Mouse (Mus musculus): ENCODE data around the gene Tbx10. TPM values are rescaled to one million over a fixed set of nuclear protein-coding genes. Genes with fewer than 3 reads are reported as not detected.

The Tbx10 gene
- total RNA-seq, 1 experiment: not detected

DNA sequence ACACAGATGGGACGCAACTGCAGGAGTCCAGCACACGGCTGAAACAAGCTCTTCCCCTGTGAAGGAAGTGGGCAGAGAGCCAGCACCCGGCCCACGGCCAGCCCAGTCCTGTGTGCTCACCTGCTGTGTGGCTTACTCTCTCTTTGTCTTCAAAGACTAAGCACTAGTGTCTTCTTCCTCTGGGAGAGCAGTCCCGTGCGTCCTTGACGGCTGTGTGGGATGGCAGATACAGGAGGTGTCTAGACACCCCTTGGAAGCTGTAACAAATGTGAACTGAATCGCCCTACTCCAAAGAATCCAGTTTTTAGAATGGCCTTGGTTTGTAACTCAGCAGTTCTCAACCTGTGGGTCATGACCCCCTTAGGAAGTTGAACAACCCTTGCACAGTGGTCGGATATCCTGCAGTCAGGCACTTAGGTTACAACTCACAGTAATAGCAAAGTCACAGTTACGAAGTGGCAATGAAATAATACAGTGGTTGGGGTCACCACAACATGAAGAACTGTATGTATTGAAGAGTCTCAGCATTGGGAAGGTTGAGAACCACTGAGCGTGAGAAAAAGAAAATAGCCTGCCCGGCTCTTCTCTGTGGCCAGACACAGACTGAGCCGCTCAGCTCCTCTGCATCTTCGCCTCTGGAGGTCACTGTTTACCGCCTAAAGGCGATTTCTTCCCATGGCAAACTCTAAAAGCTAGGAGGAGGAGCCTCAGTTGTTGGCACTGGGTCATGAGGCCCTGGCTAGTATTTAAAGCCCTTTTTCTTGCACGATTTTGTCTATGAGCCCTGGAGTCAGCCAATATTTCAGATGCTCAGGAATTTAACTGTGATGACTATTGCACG is 26.4 kb downstream of the Tbx10 start:
- Histone ChIP-seq H3K9ac (ENCODE audit: insufficient read depth, low read depth, low read length, poor library complexity, severe bottlenecking) (0 out of 2 replicates have a peak overlapping the region, but pooled peaks have one; percentile 3), H3K4me1 (ENCODE audit: control insufficient read depth in 2 of 2, insufficient read depth in 2 of 2, low read length in 2 of 2, poor library complexity in 1 of 2) (peaks cover 5 to 18% of the 10 kb centered on the region in 2 experiments; a peak in 2 of 4 replicates), H3K27ac (ENCODE audit: insufficient read depth, low read depth, low read length, poor library complexity, severe bottlenecking) (no peak overlapping the region), H3K36me3 (ENCODE audit: control insufficient read depth, insufficient read depth, low read length, poor library complexity, severe bottlenecking) (no peaks in the 10 kb centered on the region), H3K9me3 (ENCODE audit: control insufficient read depth, insufficient read depth, low read depth, low read length) (no peaks in the 10 kb centered on the region), H3K4me3 (ENCODE audit: insufficient read depth in 1 of 2, low read depth in 1 of 2, low read length in 2 of 2, poor library complexity in 1 of 2, severe bottlenecking in 1 of 2) (peak overlapping the region in 1 of 2 experiments; percentile 35; a peak in 1 of 4 replicates)
- DNase-seq (ENCODE audit: low read depth, low spot score): peak; percentile 75
- TF ChIP-seq MAFK (IDR thresholded peaks at IDR 0.05; ENCODE audit: insufficient read depth, low read depth, low read length) (no peak), HCFC1 (IDR thresholded peaks at IDR 0.05; ENCODE audit: borderline replicate concordance, insufficient read depth, low read length) (0 out of 2 replicates have a peak, but pooled peaks have one; percentile 50), CHD2 (IDR thresholded peaks at IDR 0.05; ENCODE audit: low read depth, low read length) (peak; percentile 90), ZNF384 (IDR thresholded peaks at IDR 0.05; ENCODE audit: low read depth, low read length) (no peak), ZC3H11A (IDR thresholded peaks at IDR 0.05; ENCODE audit: borderline replicate concordance, low read depth, low read length) (peak; percentile 89)
- in situ Hi-C loops (cut with MboI; ENCODE audit: low sequenced_read_pairs in 2 of 2, unreplicated experiment in 2 of 2): no loop called here

DNA sequence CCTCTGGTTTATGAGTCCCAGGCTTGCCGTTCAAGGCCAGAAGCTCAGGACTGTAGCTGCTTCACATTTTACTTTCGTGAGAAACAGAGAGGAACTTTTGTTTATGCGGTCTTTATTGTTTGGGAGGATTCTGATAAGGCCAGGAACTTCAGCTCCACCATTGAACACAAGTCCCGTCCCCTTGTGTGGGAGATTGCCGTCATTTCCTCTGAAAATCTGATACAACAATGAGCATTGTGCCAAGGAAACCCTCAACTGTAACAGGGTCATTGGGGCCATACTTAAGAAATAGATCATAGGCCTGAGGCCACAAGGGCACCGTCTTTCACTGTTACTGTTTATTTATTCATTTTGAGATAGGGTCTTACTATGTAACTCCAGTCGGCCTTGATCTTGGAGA is 30.6 kb downstream of the Tbx10 start:
- DNase-seq (ENCODE audit: low read depth, low spot score): no peak
- Histone ChIP-seq H3K4me3 (ENCODE audit: insufficient read depth in 1 of 2, low read depth in 1 of 2, low read length in 2 of 2, poor library complexity in 1 of 2, severe bottlenecking in 1 of 2) (no peak overlapping the region), H3K4me1 (ENCODE audit: control insufficient read depth in 2 of 2, insufficient read depth in 2 of 2, low read length in 2 of 2, poor library complexity in 1 of 2) (peaks cover 5 to 8% of the 10 kb centered on the region in 2 experiments; a peak in 2 of 4 replicates), H3K9ac (ENCODE audit: insufficient read depth, low read depth, low read length, poor library complexity, severe bottlenecking) (no peak overlapping the region), H3K36me3 (ENCODE audit: control insufficient read depth, insufficient read depth, low read length, poor library complexity, severe bottlenecking) (no peaks in the 10 kb centered on the region), H3K9me3 (ENCODE audit: control insufficient read depth, insufficient read depth, low read depth, low read length) (no peaks in the 10 kb centered on the region), H3K27ac (ENCODE audit: insufficient read depth, low read depth, low read length, poor library complexity, severe bottlenecking) (no peak overlapping the region)
- in situ Hi-C loops (cut with MboI; ENCODE audit: low sequenced_read_pairs in 2 of 2, unreplicated experiment in 2 of 2): no loop called here
- TF ChIP-seq ZNF384 (IDR thresholded peaks at IDR 0.05; ENCODE audit: low read depth, low read length) (no peak), HCFC1 (IDR thresholded peaks at IDR 0.05; ENCODE audit: borderline replicate concordance, insufficient read depth, low read length) (no peak), MAFK (IDR thresholded peaks at IDR 0.05; ENCODE audit: insufficient read depth, low read depth, low read length) (no peak), CHD2 (IDR thresholded peaks at IDR 0.05; ENCODE audit: low read depth, low read length) (no peak), ZC3H11A (IDR thresholded peaks at IDR 0.05; ENCODE audit: borderline replicate concordance, low read depth, low read length) (no peak)

DNA sequence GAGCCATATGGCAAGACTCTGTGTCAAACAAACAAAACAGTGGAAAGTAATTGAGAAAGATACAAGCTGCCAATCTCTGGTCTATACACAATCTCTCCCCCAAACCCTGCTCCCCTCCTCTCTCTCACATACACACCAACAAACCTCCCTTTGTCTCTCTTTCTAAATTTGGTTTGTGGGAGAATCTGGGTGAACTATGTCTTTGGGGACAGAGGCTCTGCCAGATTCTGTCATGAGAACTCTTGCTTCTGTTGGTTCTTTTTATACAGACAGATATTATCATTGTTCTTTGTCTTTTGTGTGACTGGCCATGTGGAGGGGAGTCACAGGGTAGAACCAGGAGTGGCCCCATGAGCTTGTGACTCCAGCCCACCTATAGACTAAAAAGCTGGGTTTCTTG is 35.0 kb downstream of the Tbx10 start:
- no peaks in the 10 kb centered on the region for H3K9me3 ChIP-seq (ENCODE audit: control insufficient read depth, insufficient read depth, low read depth, low read length)
- no peak for TF ChIP-seq MAFK (IDR thresholded peaks at IDR 0.05; ENCODE audit: insufficient read depth, low read depth, low read length)
- no peak for TF ChIP-seq HCFC1 (IDR thresholded peaks at IDR 0.05; ENCODE audit: borderline replicate concordance, insufficient read depth, low read length)
- no peak for TF ChIP-seq ZC3H11A (IDR thresholded peaks at IDR 0.05; ENCODE audit: borderline replicate concordance, low read depth, low read length)
- TF ChIP-seq ZNF384 (IDR thresholded peaks at IDR 0.05; ENCODE audit: low read depth, low read length): no peak
- TF ChIP-seq CHD2 (IDR thresholded peaks at IDR 0.05; ENCODE audit: low read depth, low read length): no peak
- no peak for DNase-seq (ENCODE audit: low read depth, low spot score)
- no peak overlapping the region for H3K9ac ChIP-seq (ENCODE audit: insufficient read depth, low read depth, low read length, poor library complexity, severe bottlenecking)
- H3K36me3 ChIP-seq (ENCODE audit: control insufficient read depth, insufficient read depth, low read length, poor library complexity, severe bottlenecking): no peaks in the 10 kb centered on the region
- H3K27ac ChIP-seq (ENCODE audit: insufficient read depth, low read depth, low read length, poor library complexity, severe bottlenecking): no peak overlapping the region
- no peaks in the 10 kb centered on the region; a peak in 1 of 4 replicates for H3K4me1 ChIP-seq (ENCODE audit: control insufficient read depth in 2 of 2, insufficient read depth in 2 of 2, low read length in 2 of 2, poor library complexity in 1 of 2)
- H3K4me3 ChIP-seq (ENCODE audit: insufficient read depth in 1 of 2, low read depth in 1 of 2, low read length in 2 of 2, poor library complexity in 1 of 2, severe bottlenecking in 1 of 2): no peak overlapping the region
- in situ Hi-C loops (cut with MboI; ENCODE audit: low sequenced_read_pairs in 2 of 2, unreplicated experiment in 2 of 2): no loop called here

DNA sequence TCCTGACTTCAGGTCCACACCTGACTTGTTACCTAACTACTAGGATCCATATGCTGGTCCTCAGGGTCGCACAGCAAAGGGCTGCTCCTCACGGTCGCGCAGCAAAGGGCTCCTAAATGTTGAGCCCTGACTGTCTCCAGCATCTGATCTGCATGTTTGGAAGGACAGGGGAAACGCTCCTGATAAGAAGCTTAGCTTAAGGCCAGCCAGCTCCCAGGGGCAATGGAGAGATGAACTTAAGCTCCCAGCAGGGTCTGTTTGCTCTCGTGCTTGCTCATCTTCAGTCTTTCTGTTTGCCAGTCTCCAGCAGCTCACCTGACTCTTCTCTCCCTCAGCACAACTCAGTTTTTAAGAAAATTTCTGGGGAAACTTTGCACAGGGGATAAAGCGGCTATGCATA is 40.1 kb downstream of the Tbx10 start:
- peaks cover 0 to 7% of the 10 kb centered on the region in 2 experiments; a peak in 1 of 4 replicates for H3K4me1 ChIP-seq (ENCODE audit: control insufficient read depth in 2 of 2, insufficient read depth in 2 of 2, low read length in 2 of 2, poor library complexity in 1 of 2)
- H3K4me3 ChIP-seq (ENCODE audit: insufficient read depth in 1 of 2, low read depth in 1 of 2, low read length in 2 of 2, poor library complexity in 1 of 2, severe bottlenecking in 1 of 2): no peak overlapping the region
- H3K27ac ChIP-seq (ENCODE audit: insufficient read depth, low read depth, low read length, poor library complexity, severe bottlenecking): no peak overlapping the region; the same call in 1 of the 2 replicates
- H3K9me3 ChIP-seq (ENCODE audit: control insufficient read depth, insufficient read depth, low read depth, low read length): no peaks in the 10 kb centered on the region
- in situ Hi-C loops (cut with MboI; ENCODE audit: low sequenced_read_pairs in 2 of 2, unreplicated experiment in 2 of 2): no loop called here
- no peak for DNase-seq (ENCODE audit: low read depth, low spot score)
- TF ChIP-seq ZNF384 (IDR thresholded peaks at IDR 0.05; ENCODE audit: low read depth, low read length): no peak
- TF ChIP-seq HCFC1 (IDR thresholded peaks at IDR 0.05; ENCODE audit: borderline replicate concordance, insufficient read depth, low read length): no peak
- TF ChIP-seq MAFK (IDR thresholded peaks at IDR 0.05; ENCODE audit: insufficient read depth, low read depth, low read length): no peak
- no peak for TF ChIP-seq ZC3H11A (IDR thresholded peaks at IDR 0.05; ENCODE audit: borderline replicate concordance, low read depth, low read length)
- no peak for TF ChIP-seq CHD2 (IDR thresholded peaks at IDR 0.05; ENCODE audit: low read depth, low read length)
- peaks cover 6% of the 10 kb centered on the region; the same call in 1 of the 2 replicates for H3K36me3 ChIP-seq (ENCODE audit: control insufficient read depth, insufficient read depth, low read length, poor library complexity, severe bottlenecking)
- H3K9ac ChIP-seq (ENCODE audit: insufficient read depth, low read depth, low read length, poor library complexity, severe bottlenecking): no peak overlapping the region
